Mouse (Mus musculus) left cerebral cortex, adult 8-10 months (tissue): ENCODE results near the gene Cnn2. TPM values are rescaled to one million over a fixed set of nuclear protein-coding genes. Genes with fewer than 3 reads are reported as not detected.
A peak's percentile ranks its signal among the peaks of the same experiment; 100 is the strongest.
"Not testable (repeated sequence)": the region's sequence is repeated elsewhere in the genome, so short reads cannot be mapped to it uniquely, and the experiment has no call there.

Source experiments
- DNase-seq, 2 experiments: peaks; one replicate each; pipeline ENCODE4 v3.0.0; 2022; ENCODE audit warnings: low spot score in 2 of 2
- total RNA-seq, 4 experiments: library from RNA; stranded (reverse); gene quantifications; 2 replicates each; pipeline ENCODE4 v1.2.4; 2022

Cnn2 gene
- total RNA-seq, 4 experiments from 2014 or later = 5.4 to 6.7 (median 6.3) TPM

- DNase-seq = no peak
Measured at GRCm38 (mm10) chr10:80035686-80036085, 47.3 kb downstream of the Cnn2 start.

GRCm38 (mm10) chr10:80036832-80037231 lies 48.4 kb downstream of the Cnn2 start:
- no peak for DNase-seq

- DNase-seq = peak; percentile 90 to 98
Measured at GRCm38 (mm10) chr10:80039559-80039979, 51.2 kb downstream of the Cnn2 start, which contains the start of gene Polr2e. Polr2e (minus strand) TSS chr10:80039795.

- DNase-seq = not testable (repeated sequence)
Measured at GRCm38 (mm10) chr10:80041409-80042060, 53.2 kb downstream of the Cnn2 start.

- DNase-seq = no peak
Measured at GRCm38 (mm10) chr10:80044087-80044486, 55.7 kb downstream of the Cnn2 start.

- DNase-seq = not testable (repeated sequence)
Measured at GRCm38 (mm10) chr10:80045364-80045763, 57.0 kb downstream of the Cnn2 start.

Other genes with a start within 250 kb of the Cnn2 start
- gene Polrmt, start 242.0 kb upstream of the Cnn2 start, total RNA-seq = 10 to 100 TPM; 47.9 to 56.7 (median 51.6) TPM
- gene Fgf22, start 233.5 kb upstream of the Cnn2 start, total RNA-seq = 1 to 10 TPM; 4.7 to 5.9 (median 5.8) TPM
- gene Rnf126, start 221.6 kb upstream of the Cnn2 start, total RNA-seq = 10 to 100 TPM; 76.8 to 92.1 (median 86.8) TPM
- 1 to 10 TPM; 2.5 to 3.6 (median 2.7) TPM for gene Fstl3, start 211.3 kb upstream of the Cnn2 start, total RNA-seq
- gene Prss57, start 197.6 kb upstream of the Cnn2 start, total RNA-seq = under 1 TPM; 0.14 to 0.63 (median 0.39) TPM
- 100 to 1,000 TPM; 265 to 281 (median 267) TPM for gene Palm, start 195.0 kb upstream of the Cnn2 start, total RNA-seq
- under 1 TPM; 0.32 to 0.89 (median 0.54) TPM for gene Misp, start 167.6 kb upstream of the Cnn2 start, total RNA-seq
- 10 to 100 TPM; 59.3 to 67.3 (median 63.6) TPM for gene Ptbp1, start 134.2 kb upstream of the Cnn2 start, total RNA-seq
- gene Prtn3, start 114.1 kb upstream of the Cnn2 start, total RNA-seq = 1 to 10 TPM; 2.4 to 3.2 (median 2.7) TPM
- gene Plppr3, start 114.0 kb upstream of the Cnn2 start, total RNA-seq = 10 to 100 TPM; 49.7 to 56.0 (median 52.7) TPM
- not detected for gene Elane, start 102.3 kb upstream of the Cnn2 start, total RNA-seq
- not detected for gene Cfd, start 97.7 kb upstream of the Cnn2 start, total RNA-seq
- gene Med16, start 79.7 kb upstream of the Cnn2 start, total RNA-seq = 10 to 100 TPM; 51.9 to 68.0 (median 61.4) TPM
- not detected for gene Gm26602, start 77.7 kb upstream of the Cnn2 start, total RNA-seq
- gene Kiss1r, start 71.6 kb upstream of the Cnn2 start, total RNA-seq = 1 to 10 TPM; 5.8 to 8.3 (median 6.4) TPM
- gene R3hdm4, start 67.4 kb upstream of the Cnn2 start, total RNA-seq = 100 to 1,000 TPM; 312 to 357 (median 346) TPM
- 1 to 10 TPM; 5.0 to 7.8 (median 7.5) TPM for gene Arid3a, start 61.5 kb upstream of the Cnn2 start, total RNA-seq
- gene Wdr18, start 28.4 kb upstream of the Cnn2 start, total RNA-seq = 10 to 100 TPM; 38.5 to 48.2 (median 44.6) TPM
- gene Grin3b, start 17.9 kb upstream of the Cnn2 start, total RNA-seq = under 1 TPM; 0.23 to 0.30 (median 0.24) TPM
- 100 to 1,000 TPM; 105 to 117 (median 113) TPM for gene Tmem259, start 4.3 kb upstream of the Cnn2 start, total RNA-seq
- gene Abca7, start 7.9 kb downstream of the Cnn2 start, total RNA-seq = 10 to 100 TPM; 11.0 to 12.3 (median 12.0) TPM
- gene Arhgap45, start 28.1 kb downstream of the Cnn2 start, total RNA-seq = 1 to 10 TPM; 3.6 to 9.6 (median 6.0) TPM
- gene Polr2e, start 51.2 kb downstream of the Cnn2 start, total RNA-seq = 10 to 100 TPM; 64.7 to 80.4 (median 72.9) TPM
- 100 to 1,000 TPM; 472 to 551 (median 538) TPM for gene Gpx4, start 58.6 kb downstream of the Cnn2 start, total RNA-seq
- gene Sbno2, start 117.0 kb downstream of the Cnn2 start, total RNA-seq = 10 to 100 TPM; 16.2 to 32.0 (median 20.3) TPM
- gene Stk11, start 127.2 kb downstream of the Cnn2 start, total RNA-seq = 100 to 1,000 TPM; 102 to 111 (median 109) TPM
- gene Atp5d, start 150.0 kb downstream of the Cnn2 start, total RNA-seq = 100 to 1,000 TPM; 306 to 342 (median 330) TPM
- 100 to 1,000 TPM; 328 to 363 (median 358) TPM for gene Cbarp, start 152.3 kb downstream of the Cnn2 start, total RNA-seq
- gene Midn, start 159.7 kb downstream of the Cnn2 start, total RNA-seq = 10 to 100 TPM; 48.5 to 76.4 (median 64.1) TPM
- gene Cirbp, start 177.4 kb downstream of the Cnn2 start, total RNA-seq = 100 to 1,000 TPM; 124 to 159 (median 143) TPM
- 1 to 10 TPM; 4.1 to 6.0 (median 5.5) TPM for gene 1600002K03Rik, start 184.4 kb downstream of the Cnn2 start, total RNA-seq
- 1 to 10 TPM; 6.8 to 9.1 (median 7.7) TPM for gene Efna2, start 190.9 kb downstream of the Cnn2 start, total RNA-seq
- gene Mum1, start 237.8 kb downstream of the Cnn2 start, total RNA-seq = 10 to 100 TPM; 41.9 to 51.7 (median 44.1) TPM